ENCODE assay signal across 8 mouse cellular contexts in the genomic region with DNA sequence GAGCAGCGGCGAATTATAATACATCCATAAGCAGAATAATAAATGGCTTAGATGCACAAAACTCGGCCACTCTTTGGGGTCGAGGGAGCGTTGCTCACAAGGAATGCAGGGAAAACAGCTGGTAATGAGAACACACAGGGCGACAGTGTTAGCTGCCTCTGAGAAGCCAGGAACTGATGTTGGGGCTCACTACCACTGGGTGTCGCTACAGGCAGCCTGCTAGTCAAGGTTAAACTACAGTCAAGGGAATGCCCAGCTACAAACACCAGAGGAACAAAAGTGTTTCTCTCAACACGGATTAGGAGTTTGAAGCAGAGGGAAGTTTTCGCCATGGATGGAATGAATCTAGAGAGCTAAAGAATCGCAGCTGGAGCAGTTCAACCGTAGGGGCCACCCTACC.
A peak's percentile ranks its signal among the peaks of the same experiment; 100 is the strongest.
DNase-seq lines count a peak whose midpoint lies in the region; ATAC-seq lines count a peak whose summit lies in the region.
"Had no signal": no experiment of that assay in that cellular context is flagged by ENCODE, and none has a peak within 500 bp of the region (broad histone marks: within the 10 kb centered on the region; RNA-seq: fewer than 3 reads in every experiment).

No protein-coding gene starts in this region.

- DNase-seq in adrenal gland, adult 8-10 months, result peak; percentile 20
- peak; percentile 69 to 73 for DNase-seq in cerebellum, postnatal 36 days
- peak; percentile 9 for DNase-seq in gastrocnemius, adult 18-20 months (ENCODE audit: low spot score)
- DNase-seq in induced T-regulatory cell, adult 2 months (ENCODE audit: low read depth), result peak; percentile 35
- DNase-seq in left cerebral cortex, postnatal 10 days (ENCODE audit: extremely low spot score in 1 of 2, low spot score in 2 of 2), result peak; percentile 71 to 79
- DNase-seq in midbrain, embryonic 14.5 days, result peak; percentile 93

- H3K27ac ChIP-seq in midbrain, embryonic 14.5 days (replicated peaks; ENCODE audit: low read depth, low read length), result no peak overlapping the region
- no peak overlapping the region for H3K27ac ChIP-seq in stomach, embryonic 16.5 days (ENCODE audit: low read length)

- no peaks in the 10 kb centered on the region for H3K36me3 ChIP-seq in midbrain, embryonic 14.5 days (ENCODE audit: control insufficient read depth, insufficient read depth, low read length)
- H3K36me3 ChIP-seq in stomach, embryonic 16.5 days (ENCODE audit: control insufficient read depth, insufficient read depth, low read length), result no peaks in the 10 kb centered on the region

- H3K27me3 ChIP-seq in midbrain, embryonic 14.5 days (ENCODE audit: control insufficient read depth, insufficient read depth, low read length), result peaks cover 3% of the 10 kb centered on the region; the same call in 1 of the 2 replicates
- no peaks in the 10 kb centered on the region; the same call in 1 of the 2 replicates for H3K27me3 ChIP-seq in stomach, embryonic 16.5 days (ENCODE audit: control insufficient read depth, insufficient read depth, low read length)
- H3K27me3 ChIP-seq: megakaryocyte, embryonic 14.5 days had no signal

- H3K9me3 ChIP-seq in midbrain, embryonic 14.5 days (ENCODE audit: control insufficient read depth, low read length), result no peaks in the 10 kb centered on the region
- H3K9me3 ChIP-seq in stomach, embryonic 16.5 days (replicated peaks; ENCODE audit: control insufficient read depth, low read length), result no peaks in the 10 kb centered on the region
- H3K9me3 ChIP-seq: megakaryocyte, embryonic 14.5 days had no signal

- no peak overlapping the region for H3K9ac ChIP-seq in midbrain, embryonic 14.5 days (replicated peaks; ENCODE audit: low read length)
- no peak overlapping the region for H3K9ac ChIP-seq in stomach, embryonic 16.5 days (ENCODE audit: low read length)

- H3K4me3 ChIP-seq in midbrain, embryonic 14.5 days (replicated peaks; ENCODE audit: low read depth, low read length), result no peak overlapping the region
- no peak overlapping the region for H3K4me3 ChIP-seq in stomach, embryonic 16.5 days (replicated peaks; ENCODE audit: low read length)
- H3K4me3 ChIP-seq: megakaryocyte, embryonic 14.5 days had no signal

- intact Hi-C loops in left cerebral cortex, postnatal 10 days (cut with DNase I), result loop anchor here (2.0 kb wide), 1 partner anchor 648 kb away; no protein-coding TSS in a partner anchor

- no peak overlapping the region for H3K4me2 ChIP-seq in midbrain, embryonic 14.5 days (ENCODE audit: low read length)
- no peak overlapping the region for H3K4me2 ChIP-seq in stomach, embryonic 16.5 days (ENCODE audit: low read depth, low read length)

- no peaks in the 10 kb centered on the region for H3K4me1 ChIP-seq in midbrain, embryonic 14.5 days (ENCODE audit: control insufficient read depth, insufficient read depth, low read length)
- H3K4me1 ChIP-seq in stomach, embryonic 16.5 days (ENCODE audit: control insufficient read depth, insufficient read depth, low read length), result no peaks in the 10 kb centered on the region
- H3K4me1 ChIP-seq: megakaryocyte, embryonic 14.5 days had no signal

- ATAC-seq in midbrain, embryonic 14.5 days (ENCODE audit: low FRiP score, low TSS enrichment), result no peak
- peak; percentile 81 for ATAC-seq in stomach, embryonic 16.5 days (ENCODE audit: insufficient read depth, low FRiP score)

- WGBS in midbrain, embryonic 14.5 days, result 7% methylated on average over 11 of the region's 11 CpGs
- 7% methylated on average over 11 of the region's 11 CpGs for WGBS in stomach, embryonic 16.5 days

Comparison
In these comparisons a context has a peak if more than half of its experiments do, and no peak if none do; other contexts are left out.
1. DNase-seq: peak in every context shown above with its lines; median percentile 93 in midbrain, embryonic 14.5 days; 75 in left cerebral cortex, postnatal 10 days; 71 in cerebellum, postnatal 36 days; 35 in induced T-regulatory cell, adult 2 months; 20 in adrenal gland, adult 8-10 months; 9 in gastrocnemius, adult 18-20 months.